Comparison of ENCODE assay signal across 8 mouse cellular contexts in genomic region chr7:135853127-135853813, GRCm38 (mm10).
A peak's percentile ranks its signal among the peaks of the same experiment; 100 is the strongest.
DNase-seq lines count a peak whose midpoint lies in the region; ATAC-seq lines count a peak whose summit lies in the region.
"Had no signal": no experiment of that assay in that cellular context is flagged by ENCODE, and none has a peak within 500 bp of the region (broad histone marks: within the 10 kb centered on the region; RNA-seq: fewer than 3 reads in every experiment).

No protein-coding gene starts in this region.

- peak overlapping the region; percentile 31 for H3K4me3 ChIP-seq in embryonic facial prominence, embryonic 14.5 days (ENCODE audit: low read depth, low read length)
- H3K4me3 ChIP-seq in hindbrain, embryonic 15.5 days = peak overlapping the region; percentile 34
- H3K4me3 ChIP-seq in liver, embryonic 15.5 days (replicated peaks) = no peak overlapping the region
- H3K4me3 ChIP-seq in stomach, embryonic 14.5 days (ENCODE audit: low read depth, low read length) = peak overlapping the region; percentile 15

- no peaks in the 10 kb centered on the region for H3K9me3 ChIP-seq in embryonic facial prominence, embryonic 14.5 days (ENCODE audit: control insufficient read depth, low read length)
- H3K9me3 ChIP-seq in hindbrain, embryonic 15.5 days = no peaks in the 10 kb centered on the region
- H3K9me3 ChIP-seq in liver, embryonic 15.5 days (replicated peaks) = no peaks in the 10 kb centered on the region
- no peaks in the 10 kb centered on the region for H3K9me3 ChIP-seq in stomach, embryonic 14.5 days (ENCODE audit: control insufficient read depth, low read depth, low read length)

- peak overlapping the region; percentile 60 for H3K4me2 ChIP-seq in embryonic facial prominence, embryonic 14.5 days (ENCODE audit: low read depth, low read length)
- peak overlapping the region; percentile 67 for H3K4me2 ChIP-seq in hindbrain, embryonic 15.5 days
- peak overlapping the region; percentile 15; the same call in 1 of the 2 replicates for H3K4me2 ChIP-seq in liver, embryonic 15.5 days
- H3K4me2 ChIP-seq in stomach, embryonic 14.5 days (replicated peaks; ENCODE audit: low read depth, low read length) = peak overlapping the region; percentile 53

- H3K27ac ChIP-seq in embryonic facial prominence, embryonic 14.5 days (replicated peaks; ENCODE audit: low read depth, low read length) = no peak overlapping the region
- H3K27ac ChIP-seq in hindbrain, embryonic 15.5 days (replicated peaks) = no peak overlapping the region
- H3K27ac ChIP-seq in liver, embryonic 15.5 days (replicated peaks) = no peak overlapping the region
- no peak overlapping the region for H3K27ac ChIP-seq in stomach, embryonic 14.5 days (ENCODE audit: low read length)
- H3K27ac ChIP-seq: macrophage had no signal

- peak overlapping the region; percentile 25; the same call in 1 of the 2 replicates for H3K9ac ChIP-seq in embryonic facial prominence, embryonic 14.5 days (ENCODE audit: low read depth, low read length)
- H3K9ac ChIP-seq in hindbrain, embryonic 15.5 days = peak overlapping the region; percentile 39; the same call in 1 of the 2 replicates
- no peak overlapping the region for H3K9ac ChIP-seq in liver, embryonic 15.5 days
- H3K9ac ChIP-seq in stomach, embryonic 14.5 days (replicated peaks; ENCODE audit: low read depth, low read length) = no peak overlapping the region

- peaks cover 23% of the 10 kb centered on the region; the same call in 1 of the 2 replicates for H3K27me3 ChIP-seq in embryonic facial prominence, embryonic 14.5 days (replicated peaks; ENCODE audit: control insufficient read depth, insufficient read depth, low read length)
- H3K27me3 ChIP-seq in hindbrain, embryonic 15.5 days = no peaks in the 10 kb centered on the region
- peaks cover 92% of the 10 kb centered on the region for H3K27me3 ChIP-seq in liver, embryonic 15.5 days
- no peaks in the 10 kb centered on the region; the same call in 1 of the 2 replicates for H3K27me3 ChIP-seq in stomach, embryonic 14.5 days (ENCODE audit: control insufficient read depth, insufficient read depth, low read length)

- peaks cover 19% of the 10 kb centered on the region for H3K4me1 ChIP-seq in embryonic facial prominence, embryonic 14.5 days (ENCODE audit: control insufficient read depth, insufficient read depth, low read length)
- H3K4me1 ChIP-seq in hindbrain, embryonic 15.5 days (replicated peaks) = peaks cover 18% of the 10 kb centered on the region
- H3K4me1 ChIP-seq in liver, embryonic 15.5 days (replicated peaks) = no peaks in the 10 kb centered on the region
- H3K4me1 ChIP-seq in stomach, embryonic 14.5 days (ENCODE audit: control insufficient read depth, insufficient read depth, low read length) = 0 out of 2 replicates have a peak, but pooled peaks cover 7% of the 10 kb centered on the region

- peak; percentile 72; the same call in 1 of the 2 replicates for ATAC-seq in embryonic facial prominence, embryonic 14.5 days (ENCODE audit: low read depth)
- peak; percentile 48; the same call in 1 of the 2 replicates for ATAC-seq in hindbrain, embryonic 15.5 days (ENCODE audit: low FRiP score, low read depth)
- no peak for ATAC-seq in liver, embryonic 15.5 days (ENCODE audit: insufficient read depth)
- ATAC-seq in stomach, embryonic 14.5 days (ENCODE audit: insufficient number of reproducible peaks, insufficient read depth, low FRiP score, low read depth) = peak; percentile 75; the same call in 1 of the 2 replicates

- DNase-seq in ovary, postnatal 14 days (ENCODE audit: low spot score) = peak; percentile 27
- DNase-seq in ovary, adult 18-20 months (ENCODE audit: low spot score) = no peak
- peak; percentile 44 for DNase-seq in embryonic facial prominence, embryonic 14.5 days (ENCODE audit: low spot score)
- no peak for DNase-seq in spleen, postnatal 14 days (ENCODE audit: low spot score in 2 of 2)

- no peaks in the 10 kb centered on the region for H3K36me3 ChIP-seq in embryonic facial prominence, embryonic 14.5 days (ENCODE audit: control insufficient read depth, insufficient read depth, low read length)
- no peaks in the 10 kb centered on the region for H3K36me3 ChIP-seq in hindbrain, embryonic 15.5 days
- no peaks in the 10 kb centered on the region for H3K36me3 ChIP-seq in liver, embryonic 15.5 days (replicated peaks)
- no peaks in the 10 kb centered on the region for H3K36me3 ChIP-seq in stomach, embryonic 14.5 days (ENCODE audit: control insufficient read depth, insufficient read depth, low read length)

- 9% methylated on average over 19 of the region's 39 CpGs for WGBS in embryonic facial prominence, embryonic 14.5 days
- 6% methylated on average over 38 of the region's 39 CpGs for WGBS in hindbrain, embryonic 15.5 days
- WGBS in liver, embryonic 15.5 days (ENCODE audit: insufficient replicate concordance) = 6% methylated on average over 39 of the region's 39 CpGs
- 7% methylated on average over 39 of the region's 39 CpGs for WGBS in stomach, embryonic 14.5 days

Comparison
In these comparisons a context has a peak if more than half of its experiments do, and no peak if none do; other contexts are left out.
1. DNase-seq: peak in ovary, postnatal 14 days (single experiment) and embryonic facial prominence, embryonic 14.5 days (single experiment); none in ovary, adult 18-20 months (single experiment) and spleen, postnatal 14 days (0 of 2).
2. H3K4me2 ChIP-seq: peak in every context shown above with its lines; median percentile 67 in hindbrain, embryonic 15.5 days; 60 in embryonic facial prominence, embryonic 14.5 days; 53 in stomach, embryonic 14.5 days; 15 in liver, embryonic 15.5 days.
3. H3K9ac ChIP-seq: peak in embryonic facial prominence, embryonic 14.5 days (single experiment) and hindbrain, embryonic 15.5 days (single experiment); none in liver, embryonic 15.5 days (single experiment) and stomach, embryonic 14.5 days (single experiment).